Mouse (Mus musculus) lung, embryonic 14.5 days (tissue): Measurements from ENCODE around the gene Coasy. TPM values are rescaled to one million over a fixed set of nuclear protein-coding genes. Genes with fewer than 3 reads are reported as not detected.

ENCODE experiments used
- ATAC-seq: fragments of 200-750 bp; cut with Nextera tagmentation; 2 replicates; pipeline ENCODE4 v1.8.0; 2017; ENCODE audit warnings: mild to moderate bottlenecking, moderate TSS enrichment, moderate library complexity; ENCODE audit not compliant: insufficient read depth
- DNase-seq: peaks from one replicate; pipeline ENCODE4 v3.0.0-alpha.2; 2015
- H3K27ac ChIP-seq: fragments of 300-500 bp; sonication (generic); 2 replicates; pipeline ENCODE4 v1.5.1; 2014; ENCODE audit warnings: low read depth, mild to moderate bottlenecking, moderate library complexity
- H3K27me3 ChIP-seq: fragments of 300-500 bp; sonication (generic); 2 replicates; pipeline ENCODE4 v1.6.1; 2014; ENCODE audit warnings: low read length, control low read depth; ENCODE audit not compliant: insufficient read depth
- H3K36me3 ChIP-seq: fragments of 300-500 bp; sonication (generic); 2 replicates; pipeline ENCODE4 v1.6.1; 2014; ENCODE audit warnings: control low read depth; ENCODE audit not compliant: insufficient read depth
- H3K4me1 ChIP-seq: fragments of 300-500 bp; sonication (generic); 2 replicates; pipeline ENCODE4 v1.6.1; 2014; ENCODE audit warnings: antibody characterized with exemption, control low read depth; ENCODE audit not compliant: insufficient read depth
- H3K4me2 ChIP-seq: fragments of 300-500 bp; sonication (generic); 2 replicates; pipeline ENCODE4 v1.6.1; 2014; ENCODE audit warnings: mild to moderate bottlenecking
- H3K4me3 ChIP-seq: fragments of 300-500 bp; sonication (generic); 2 replicates; pipeline ENCODE4 v1.5.1; 2014; ENCODE audit warnings: low read depth, low read length
- H3K9ac ChIP-seq: fragments of 300-500 bp; sonication (generic); 2 replicates; pipeline ENCODE4 v1.6.1; 2014
- H3K9me3 ChIP-seq: fragments of 300-500 bp; sonication (generic); 2 replicates; pipeline ENCODE4 v1.6.1; 2016; ENCODE audit warnings: low read depth, low read length, control low read depth
- CTCF ChIP-seq: IDR thresholded peaks from 2 replicates; pipeline ENCODE4 v1.5.1; 2016; ENCODE audit warnings: antibody characterized with exemption, low read depth
- WGBS: fragments of 180-500 bp; shearing (Covaris S2); extraction: QIAGEN DNeasy Blood & Tissue Kit; methylation state at CpG from one replicate; pipeline ENCODE4 v1.1.7; 2014; 5-methylcytosine and 5-hydroxymethylcytosine counted together
- polyA plus RNA-seq: library from polyadenylated mRNA; unstranded; fragments of >200 nt; fragmentation: Nextera tagmentation; extraction: Ambion mirVana; gene quantifications from 2 replicates; pipeline ENCODE4 v1.2.1, GENCODE M21; 2014

Coasy gene
- polyA plus RNA-seq, 1 experiment from 2014 or later, result 37.9 TPM

DNA sequence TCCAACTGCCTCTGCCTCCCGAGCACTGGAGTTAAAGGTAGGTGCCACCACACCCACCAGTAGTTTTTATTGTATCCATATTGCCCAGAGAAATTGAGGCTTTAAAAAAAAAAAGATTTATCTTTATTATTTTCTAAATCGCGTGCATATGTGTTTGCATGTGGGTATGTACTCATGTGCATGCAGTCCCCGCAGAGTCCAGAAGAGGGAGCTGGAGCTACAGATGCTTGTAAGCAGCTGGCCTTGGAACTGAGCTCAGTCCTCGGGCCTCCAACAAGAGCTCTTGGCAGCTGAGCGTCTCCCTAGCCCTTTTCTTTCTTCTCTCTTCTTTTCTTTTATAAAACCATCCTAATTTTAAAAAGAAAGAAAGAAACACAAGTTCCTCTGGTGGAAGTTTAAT lies 49.3 kb downstream of the Coasy start:
- Histone ChIP-seq H3K4me2 (no peak overlapping the region), H3K4me3 (no peak overlapping the region), H3K36me3 (peaks cover under 1% of the 10 kb centered on the region; the same call in 1 of the 2 replicates), H3K27ac (no peak overlapping the region), H3K27me3 (no peaks in the 10 kb centered on the region), H3K9ac (no peak overlapping the region), H3K9me3 (no peaks in the 10 kb centered on the region), H3K4me1 (no peaks in the 10 kb centered on the region)
- TF ChIP-seq CTCF, result peak; percentile 51
- DNase-seq, result peak; percentile 69
- ATAC-seq, result no peak
- 86% methylated on average over 6 of the region's 6 CpGs for WGBS

DNA sequence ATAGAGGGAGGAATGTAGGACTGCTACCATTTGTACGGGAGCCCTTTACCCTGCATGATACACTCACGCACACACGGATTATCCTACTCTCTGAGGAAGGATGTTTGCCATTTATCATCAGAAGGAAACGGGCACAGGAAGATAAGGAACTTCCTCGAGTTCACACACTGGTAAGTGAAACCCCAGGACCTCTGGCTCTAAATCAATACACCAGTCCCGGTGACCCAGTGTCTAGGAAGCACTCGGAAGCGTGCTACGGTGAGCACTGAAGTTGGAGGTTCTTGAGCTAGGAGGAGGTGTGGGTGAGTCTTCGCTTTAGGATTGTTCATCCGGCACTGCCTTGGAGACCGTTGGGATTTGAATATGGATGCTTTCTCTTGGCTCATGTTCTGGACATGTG lies 50.7 kb downstream of the Coasy start:
- DNase-seq (peak; percentile 37), ATAC-seq (no peak)
- no peaks in the 10 kb centered on the region for H3K9me3 ChIP-seq
- H3K27me3 ChIP-seq, result no peaks in the 10 kb centered on the region
- H3K36me3 ChIP-seq, result no peaks in the 10 kb centered on the region
- no peak overlapping the region for H3K9ac ChIP-seq
- no peak overlapping the region for H3K27ac ChIP-seq
- H3K4me2 ChIP-seq, result no peak overlapping the region
- H3K4me3 ChIP-seq, result no peak overlapping the region
- H3K4me1 ChIP-seq, result no peaks in the 10 kb centered on the region
- 47% methylated on average over 12 of the region's 12 CpGs for WGBS
- TF ChIP-seq CTCF, result no peak

DNA sequence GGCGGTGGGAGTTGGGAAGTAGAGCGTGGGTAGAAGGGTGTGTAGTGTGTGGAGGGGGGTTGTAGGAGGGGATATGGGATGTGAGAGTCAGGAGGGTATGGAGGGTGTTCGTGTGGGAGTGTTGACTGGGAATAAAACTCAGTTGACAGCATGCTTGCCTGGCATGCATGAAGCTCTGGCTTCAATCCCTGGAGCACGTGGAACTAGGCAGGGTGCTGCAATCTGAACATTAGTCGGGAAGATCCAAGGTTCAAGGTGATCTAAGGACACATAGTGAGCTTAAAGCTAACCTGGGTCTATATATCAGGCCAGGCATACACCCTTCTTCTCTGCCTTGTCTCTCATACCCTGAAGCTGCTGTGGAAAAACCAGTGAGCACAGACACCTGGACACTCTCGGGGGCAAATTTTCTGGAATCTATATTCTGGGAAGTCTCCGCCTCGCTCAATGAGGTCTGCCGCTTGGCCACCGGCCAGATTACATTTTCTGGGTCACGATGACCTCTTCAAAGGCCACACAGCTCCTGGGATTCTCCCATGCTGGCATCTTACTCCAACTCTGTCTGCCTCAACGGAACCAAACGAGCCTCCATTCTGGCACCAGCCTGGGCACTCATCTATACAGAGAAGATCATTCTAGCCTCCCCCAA lies 52.0 kb downstream of the Coasy start:
- H3K9me3 ChIP-seq, result no peaks in the 10 kb centered on the region
- no peak for TF ChIP-seq CTCF
- H3K4me2 ChIP-seq, result no peak overlapping the region
- H3K9ac ChIP-seq, result no peak overlapping the region
- WGBS, result 70% methylated on average over 13 of the region's 13 CpGs
- H3K4me1 ChIP-seq, result peaks cover 5% of the 10 kb centered on the region; the same call in 1 of the 2 replicates
- H3K36me3 ChIP-seq, result no peaks in the 10 kb centered on the region
- 0 out of 2 replicates have a peak, but pooled peaks cover under 1% of the 10 kb centered on the region for H3K27me3 ChIP-seq
- H3K4me3 ChIP-seq, result no peak overlapping the region
- DNase-seq, result no peak
- no peak overlapping the region for H3K27ac ChIP-seq
- ATAC-seq, result no peak

Other genes starting within 250 kb of the Coasy start
- gene Stat5b, start 231.8 kb upstream of the Coasy start, polyA plus RNA-seq, result 26.6 and 27.9 TPM in 2 replicates
- 5.4 and 5.8 TPM in 2 replicates for gene Stat5a, start 223.2 kb upstream of the Coasy start, polyA plus RNA-seq
- gene Stat3, start 143.0 kb upstream of the Coasy start, polyA plus RNA-seq, result 33.8 and 36.5 TPM in 2 replicates
- 137 and 143 TPM in 2 replicates for gene Cavin1, start 111.7 kb upstream of the Coasy start, polyA plus RNA-seq
- 32.8 and 38.0 TPM in 2 replicates for gene Atp6v0a1, start 73.1 kb upstream of the Coasy start, polyA plus RNA-seq
- gene Naglu, start 12.6 kb upstream of the Coasy start, polyA plus RNA-seq, result 13.2 and 14.0 TPM in 2 replicates
- not detected in 2 replicates for gene Hsd17b1, start 4.2 kb upstream of the Coasy start, polyA plus RNA-seq
- gene Mlx, start 4.7 kb downstream of the Coasy start, polyA plus RNA-seq, result 39.1 and 40.5 TPM in 2 replicates
- 39.9 and 44.1 TPM in 2 replicates for gene Psmc3ip, start 12.9 kb downstream of the Coasy start, polyA plus RNA-seq
- 9.3 and 9.4 TPM in 2 replicates for gene Retreg3, start 37.3 kb downstream of the Coasy start, polyA plus RNA-seq
- gene Tubg1, start 37.4 kb downstream of the Coasy start, polyA plus RNA-seq, result 89.8 and 96.0 TPM in 2 replicates
- 2.7 and 4.1 TPM in 2 replicates for gene Tubg2, start 73.3 kb downstream of the Coasy start, polyA plus RNA-seq
- gene Cntnap1, start 88.0 kb downstream of the Coasy start, polyA plus RNA-seq, result 0.84 and 1.0 TPM in 2 replicates
- gene Plekhh3, start 88.8 kb downstream of the Coasy start, polyA plus RNA-seq, result 15.9 and 18.0 TPM in 2 replicates
- 0.11 TPM in 1 of 2 replicates, not detected in the other for gene Ccr10, start 92.9 kb downstream of the Coasy start, polyA plus RNA-seq
- 17.4 and 18.9 TPM in 2 replicates for gene Ezh1, start 143.9 kb downstream of the Coasy start, polyA plus RNA-seq
- gene Ramp2, start 163.5 kb downstream of the Coasy start, polyA plus RNA-seq, result 271 and 276 TPM in 2 replicates
- gene Vps25, start 171.1 kb downstream of the Coasy start, polyA plus RNA-seq, result 132 and 139 TPM in 2 replicates
- gene Wnk4, start 178.0 kb downstream of the Coasy start, polyA plus RNA-seq, result 5.3 and 5.8 TPM in 2 replicates
- 1.0 and 1.9 TPM in 2 replicates for gene Cntd1, start 196.4 kb downstream of the Coasy start, polyA plus RNA-seq
- 190 and 197 TPM in 2 replicates for gene Coa3, start 196.5 kb downstream of the Coasy start, polyA plus RNA-seq
- 149 and 154 TPM in 2 replicates for gene Becn1, start 219.7 kb downstream of the Coasy start, polyA plus RNA-seq
- 118 and 123 TPM in 2 replicates for gene Psme3, start 233.6 kb downstream of the Coasy start, polyA plus RNA-seq
- 1.5 TPM in 2 replicates for gene Aoc2, start 242.5 kb downstream of the Coasy start, polyA plus RNA-seq
- gene Aoc3, start 248.0 kb downstream of the Coasy start, polyA plus RNA-seq, result 0.62 and 0.83 TPM in 2 replicates